Mouse (Mus musculus): ENCODE measurements at regions not wholly inside any gene's neighbourhood (a gene's known extent, or its start where the extent isn't known, plus 50 kb on each side); places are given as distances from the start of the nearest gene placed in this dataset.

DNA sequence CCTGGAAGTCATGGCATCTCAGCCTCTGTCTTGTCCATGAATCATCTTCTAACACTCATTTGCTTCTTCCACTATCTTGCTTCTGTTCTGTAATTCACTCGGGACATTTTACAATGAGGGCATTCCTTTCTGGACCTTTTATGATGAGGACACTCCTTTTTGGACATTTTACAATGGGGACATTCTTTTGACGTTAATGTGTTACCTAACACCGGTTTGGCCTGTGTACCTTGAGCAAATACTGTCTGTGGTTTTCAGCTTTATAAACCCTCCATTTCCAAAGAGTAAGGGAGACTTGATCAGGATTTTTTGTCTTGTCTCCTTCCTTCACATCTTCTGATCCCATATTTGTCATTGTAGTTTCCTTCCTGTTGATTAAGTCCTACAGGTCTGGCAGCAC, 1262.3 kb upstream of the Cdh8 start:
- H3K4me1 ChIP-seq (ENCODE audit: control insufficient read depth, insufficient read depth, low read length), result no peaks in the 10 kb centered on the region
- no peaks in the 10 kb centered on the region for H3K27me3 ChIP-seq (ENCODE audit: control insufficient read depth, insufficient read depth, low read length)
- WGBS, result 67% methylated on average over 3 of the region's 3 CpGs
- no peak overlapping the region for H3K4me2 ChIP-seq (ENCODE audit: low read depth, low read length)
- H3K36me3 ChIP-seq (ENCODE audit: control insufficient read depth, insufficient read depth), result no peaks in the 10 kb centered on the region
- H3K9me3 ChIP-seq (replicated peaks; ENCODE audit: control insufficient read depth, low read length), result no peaks in the 10 kb centered on the region
- H3K9ac ChIP-seq (ENCODE audit: low read length), result no peak overlapping the region
- no peak overlapping the region for H3K27ac ChIP-seq (ENCODE audit: low read length)
- ATAC-seq (replicated peaks; ENCODE audit: extremely low read depth, insufficient read depth, low FRiP score), result no peak
- no peak overlapping the region for H3K4me3 ChIP-seq (ENCODE audit: low read length)
